Mouse (Mus musculus) adrenal gland, adult (tissue): ENCODE results near the gene Glycam1.
"Not testable (repeated sequence)": the region's sequence is repeated elsewhere in the genome, so short reads cannot be mapped to it uniquely, and the experiment has no call there.

Experiments used
- DNase-seq, 2 experiments: peaks; one replicate each; pipeline ENCODE4 v3.0.0; 2022 to 2023; ENCODE audit warnings: low spot score in 1 of 2; ENCODE audit not compliant: inconsistent age in 2 of 2

Gene Glycam1

DNA sequence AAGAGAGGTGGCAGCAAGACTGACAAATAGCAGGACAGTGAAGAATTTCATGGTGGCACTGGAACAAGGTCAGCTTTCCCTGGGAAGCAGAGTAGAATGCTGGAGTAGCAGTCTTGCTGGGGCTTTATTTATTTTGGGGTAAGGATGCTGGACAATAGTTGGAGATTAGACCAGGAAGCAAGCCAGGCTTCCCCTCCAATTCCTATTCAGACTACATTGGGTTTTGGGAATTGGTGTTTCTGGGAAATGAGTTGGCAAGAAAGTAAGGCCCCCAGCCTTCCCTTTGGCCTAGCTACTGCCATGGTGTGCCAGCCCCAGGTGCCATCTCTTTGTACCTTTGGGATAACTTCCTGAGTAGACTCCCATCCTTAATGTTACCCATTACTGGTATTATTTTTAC lies at the start of gene Glycam1:
Gene Glycam1 (minus strand): TSS at position 101 of the 400 bp plus-strand sequence.
- DNase-seq: no peak

DNA sequence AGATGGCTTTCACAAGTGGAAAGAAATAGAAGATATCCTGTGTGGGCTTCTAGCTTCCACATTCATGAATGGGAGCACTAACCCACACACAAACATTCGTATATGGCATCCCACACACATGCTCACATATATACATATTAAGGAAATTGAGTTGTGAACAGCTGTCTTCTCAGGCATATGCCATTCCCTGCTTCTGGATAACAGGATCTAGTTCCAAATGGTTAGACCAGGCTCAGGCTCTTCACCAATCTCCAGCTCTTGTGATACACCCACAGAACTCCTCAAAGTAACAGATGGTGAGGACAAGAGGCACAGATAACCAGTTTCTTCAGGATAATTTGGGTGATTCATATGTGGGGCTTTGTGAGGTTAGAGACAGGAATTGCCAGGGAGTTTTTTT lies 39.6 kb upstream of the Glycam1 start:
- no peak for DNase-seq

DNA sequence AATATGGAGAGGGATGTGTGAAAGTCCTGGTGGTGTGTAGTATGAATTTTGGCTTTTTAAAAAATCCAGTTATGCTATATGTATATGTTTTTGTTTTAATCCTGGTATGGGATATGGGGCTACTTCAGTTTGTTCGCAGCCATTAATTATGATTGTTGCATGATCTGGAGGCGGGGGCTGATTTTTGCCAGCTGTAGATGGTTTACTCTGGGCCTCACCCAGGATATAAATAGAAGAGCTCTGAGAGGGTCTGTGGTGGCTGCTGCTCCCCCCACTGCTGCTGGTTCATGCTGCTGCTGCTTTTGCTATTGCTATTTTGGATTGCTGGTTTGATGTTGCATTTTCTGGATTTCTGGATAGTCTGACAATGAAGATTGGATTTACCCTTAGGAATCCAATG lies 25.9 kb upstream of the Glycam1 start:
- no peak for DNase-seq

DNA sequence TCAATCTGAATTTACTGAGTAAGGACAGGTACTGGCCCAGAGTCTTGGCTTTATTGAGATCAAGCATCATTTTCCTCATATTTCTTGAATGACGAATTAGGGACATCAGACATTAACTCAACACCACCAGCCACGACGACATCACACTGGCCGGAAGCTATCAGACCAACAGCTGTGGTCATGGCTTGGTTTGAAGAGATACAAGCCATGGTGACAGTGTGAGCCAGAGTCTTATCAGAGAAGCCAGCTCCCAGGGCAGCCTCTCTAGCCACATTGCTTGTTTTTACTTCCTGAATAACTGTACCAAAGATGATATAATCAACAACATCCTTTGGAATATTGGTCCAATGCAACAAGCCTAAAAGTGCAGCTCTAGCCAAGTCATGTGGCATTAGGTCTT lies 22.9 kb upstream of the Glycam1 start:
- DNase-seq: not testable (repeated sequence)

GRCm38 (mm10) chr15:103585876-103586275 lies 21.0 kb upstream of the Glycam1 start:
- DNase-seq: no peak

DNA sequence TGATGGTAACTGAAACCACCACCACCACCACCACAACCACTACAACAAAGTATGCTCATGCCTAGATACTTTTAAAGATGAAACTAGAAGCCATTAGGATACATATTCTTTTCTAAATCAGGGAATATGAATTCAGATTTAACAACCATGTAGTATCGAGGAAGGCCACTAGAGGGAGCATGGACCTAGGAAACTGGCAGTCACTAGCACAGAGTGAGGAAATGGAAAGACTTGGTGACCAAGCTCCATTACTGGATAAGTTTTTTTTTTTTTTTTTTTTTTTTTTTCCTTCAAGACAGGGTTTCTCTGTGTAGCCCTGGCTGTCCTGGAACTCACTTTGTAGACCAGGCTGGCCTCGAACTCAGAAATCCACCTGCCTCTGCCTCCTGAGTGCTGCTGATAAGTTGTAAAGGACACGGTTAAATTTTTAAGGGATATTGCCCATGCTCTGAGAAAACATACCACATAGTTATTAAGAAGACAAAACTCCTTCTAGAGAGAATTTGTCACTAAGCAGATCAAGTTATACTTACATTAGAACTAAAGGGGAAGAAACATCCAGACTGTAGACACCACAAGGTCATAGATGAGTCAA lies 12.7 kb downstream of the Glycam1 start:
- peak in 1 of 2 experiments; percentile 85 for DNase-seq

- no peak for DNase-seq
Observed at GRCm38 (mm10) chr15:103551053-103551452, 13.8 kb downstream of the Glycam1 start.

DNA sequence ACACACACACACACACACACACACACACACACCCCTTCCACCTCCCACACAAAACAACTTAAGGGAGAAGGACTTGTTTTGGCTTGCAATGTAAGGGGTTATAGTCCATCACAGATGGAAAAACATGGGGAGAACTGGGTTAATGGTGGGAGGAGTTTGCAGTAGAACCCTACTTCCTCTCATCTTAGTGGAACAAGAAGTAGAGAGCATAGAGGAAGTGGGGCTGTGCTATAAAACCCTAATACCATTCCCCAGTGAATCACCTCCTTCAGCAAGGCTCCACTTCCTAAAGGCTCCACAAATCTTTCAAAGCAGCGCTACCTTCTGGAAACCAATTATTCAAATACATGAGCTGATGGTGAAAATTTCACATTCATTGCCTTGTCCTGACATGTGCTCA lies 15.4 kb downstream of the Glycam1 start:
- no peak for DNase-seq

DNA sequence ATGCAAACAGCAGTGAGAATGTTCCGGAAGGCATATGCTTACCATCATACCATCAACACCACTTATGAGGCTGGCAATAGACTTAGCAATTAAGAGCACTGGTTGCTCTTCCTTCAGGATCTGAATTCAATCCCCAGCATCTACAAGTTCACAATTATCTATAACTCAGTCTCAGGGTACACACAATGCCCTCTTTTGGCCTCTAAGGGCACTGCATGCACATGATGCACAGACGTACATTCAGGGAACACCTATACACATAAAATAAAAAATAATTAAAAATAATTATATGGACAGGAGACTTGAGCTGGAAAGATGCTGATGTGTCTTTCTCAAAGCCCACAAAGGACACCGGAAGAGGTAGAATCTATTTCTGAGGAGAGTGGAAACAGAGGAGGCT lies 16.9 kb downstream of the Glycam1 start:
- DNase-seq: no peak

- DNase-seq: no peak
Observed at GRCm38 (mm10) chr15:103542526-103542925, 22.4 kb downstream of the Glycam1 start.

DNA sequence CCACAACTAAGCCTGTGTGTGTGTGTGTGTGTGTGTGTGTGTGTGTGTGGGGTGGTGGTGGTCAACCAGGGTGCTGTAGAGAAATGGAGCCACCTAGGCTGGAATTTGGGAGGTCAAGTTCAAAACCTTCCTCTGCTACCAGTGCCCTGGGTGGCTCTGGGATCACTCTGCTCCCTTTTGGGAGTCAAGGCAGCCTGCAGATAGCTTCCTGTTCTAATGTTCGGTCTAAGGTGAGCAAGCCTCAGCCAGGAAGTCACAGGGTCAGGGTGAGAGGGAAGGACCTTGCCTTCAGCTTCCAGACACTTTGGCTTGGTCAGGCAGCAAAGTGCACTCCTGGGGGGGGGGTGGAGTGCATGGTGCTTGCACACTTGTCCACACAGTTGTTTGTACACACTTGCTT lies 24.2 kb downstream of the Glycam1 start:
- DNase-seq: no peak

DNA sequence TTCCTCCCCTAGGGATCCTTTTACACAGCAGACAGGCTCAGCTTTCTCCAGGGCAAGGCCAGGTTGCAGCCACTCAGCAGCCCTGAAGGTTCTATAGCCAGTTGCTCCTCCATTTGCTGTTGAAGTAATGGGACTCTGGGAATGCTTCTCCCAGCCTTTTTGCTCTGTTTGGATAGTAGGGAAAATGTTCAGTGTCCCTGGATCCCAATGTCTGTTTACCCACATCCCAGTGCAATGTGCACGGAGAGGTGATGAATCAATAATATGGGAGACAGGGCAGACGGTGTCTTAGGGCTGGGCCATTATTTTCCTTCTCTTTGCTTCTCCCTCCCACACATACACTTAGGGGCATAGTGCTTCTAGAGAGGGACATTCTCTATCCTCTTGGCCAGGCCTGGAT lies 25.6 kb downstream of the Glycam1 start:
- DNase-seq: no peak

DNA sequence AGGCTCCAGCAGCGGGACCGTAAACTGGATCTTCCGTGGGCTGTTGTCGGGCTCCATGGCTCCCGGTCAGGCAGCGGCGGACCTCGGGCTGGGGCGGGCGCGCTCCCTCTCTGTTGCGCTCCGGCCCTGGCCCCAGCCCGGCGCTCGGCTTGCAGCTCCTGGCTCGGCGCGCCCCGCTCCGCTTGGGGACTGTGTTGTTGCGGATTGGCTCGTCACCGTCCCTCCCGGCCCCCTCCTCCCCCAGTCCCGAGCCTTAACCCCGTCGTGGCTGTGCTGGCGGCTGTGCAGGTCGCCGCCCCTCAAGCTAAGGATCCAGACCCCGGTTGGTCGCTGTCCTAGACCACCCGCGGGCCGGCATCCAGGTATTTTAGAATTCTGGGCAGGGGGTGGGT lies 27.1 kb downstream of the Glycam1 start, which contains the start of gene Ppp1r1a:
Gene Ppp1r1a (minus strand): TSS at position 182 of the 392 bp plus-strand sequence.
- DNase-seq: peak in 1 of 2 experiments; percentile 65

- no peak for DNase-seq
Observed at GRCm38 (mm10) chr15:103537011-103537821, 27.7 kb downstream of the Glycam1 start.

- no peak for DNase-seq
Observed at GRCm38 (mm10) chr15:103536456-103536855, 28.4 kb downstream of the Glycam1 start.

DNA sequence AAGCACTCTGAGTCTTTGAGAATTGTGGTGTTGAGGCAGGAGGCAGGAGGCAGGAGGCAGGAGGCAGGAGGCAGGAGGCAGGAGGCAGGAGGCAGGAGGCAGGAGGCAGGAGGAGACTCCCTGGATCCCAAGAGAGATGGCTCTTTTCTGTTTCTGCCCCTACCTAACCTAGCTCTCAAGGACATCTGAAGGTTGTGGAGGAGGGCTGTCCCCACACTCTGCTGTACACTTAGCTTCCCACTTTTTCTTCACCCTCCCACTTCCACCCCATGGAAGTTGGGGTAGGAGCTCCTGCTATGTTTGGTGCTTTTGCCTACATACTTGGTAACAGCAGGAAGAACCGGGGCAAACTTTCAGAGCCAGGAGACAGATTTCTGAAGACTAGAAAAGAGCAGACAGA lies 29.1 kb downstream of the Glycam1 start:
- no peak for DNase-seq

GRCm38 (mm10) chr15:103535030-103535429 lies 29.9 kb downstream of the Glycam1 start:
- no peak for DNase-seq

DNA sequence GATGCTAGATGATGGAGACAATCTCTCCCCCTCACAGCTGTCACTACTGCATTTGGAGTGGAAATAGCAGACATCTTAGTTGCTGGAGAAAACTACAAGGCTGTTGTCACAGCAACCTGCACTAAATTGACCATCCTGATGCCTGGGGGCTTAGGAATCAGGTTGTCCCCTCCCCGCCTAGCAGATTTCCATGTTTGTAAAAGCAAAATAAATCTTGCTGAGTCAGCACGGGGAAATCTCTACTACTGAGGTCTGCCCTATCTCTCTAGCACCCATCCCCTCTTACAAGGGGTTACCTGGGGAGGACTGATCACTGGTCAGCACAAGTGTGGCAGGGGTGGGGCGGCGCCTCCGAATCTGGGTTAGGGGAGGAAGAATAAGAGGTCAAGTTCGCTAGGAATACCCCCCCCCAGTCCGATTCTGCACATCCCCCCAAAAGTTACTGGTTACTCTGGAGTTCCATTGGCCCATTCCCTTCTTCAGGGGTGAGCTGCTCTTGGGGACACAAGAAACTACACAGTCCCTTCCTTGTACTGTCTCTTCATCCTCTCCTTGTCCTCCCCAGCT lies 30.7 kb downstream of the Glycam1 start:
- no peak for DNase-seq

DNA sequence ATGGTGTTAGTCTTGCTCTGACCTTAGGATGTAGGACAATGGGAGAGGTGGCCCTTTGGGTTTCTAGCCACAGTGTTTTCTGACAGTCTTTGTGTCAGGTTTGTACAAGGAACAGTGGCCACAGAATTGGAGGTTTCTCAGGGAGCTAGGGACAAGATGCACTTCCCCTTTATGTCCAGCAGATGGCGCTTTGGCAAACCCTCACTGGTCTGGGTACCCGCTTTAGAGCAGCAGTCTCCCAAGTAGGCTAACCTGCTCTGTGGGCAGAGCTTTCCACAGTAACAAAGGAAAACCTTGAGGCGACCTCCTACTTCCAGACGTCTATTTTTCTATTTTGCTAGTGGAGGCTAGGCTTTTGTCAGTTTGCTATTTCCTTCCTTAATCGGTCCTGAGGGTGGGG lies 34.5 kb downstream of the Glycam1 start:
- DNase-seq: peak; percentile 41 to 81

GRCm38 (mm10) chr15:103523156-103523555 lies 41.7 kb downstream of the Glycam1 start:
- no peak for DNase-seq

DNA sequence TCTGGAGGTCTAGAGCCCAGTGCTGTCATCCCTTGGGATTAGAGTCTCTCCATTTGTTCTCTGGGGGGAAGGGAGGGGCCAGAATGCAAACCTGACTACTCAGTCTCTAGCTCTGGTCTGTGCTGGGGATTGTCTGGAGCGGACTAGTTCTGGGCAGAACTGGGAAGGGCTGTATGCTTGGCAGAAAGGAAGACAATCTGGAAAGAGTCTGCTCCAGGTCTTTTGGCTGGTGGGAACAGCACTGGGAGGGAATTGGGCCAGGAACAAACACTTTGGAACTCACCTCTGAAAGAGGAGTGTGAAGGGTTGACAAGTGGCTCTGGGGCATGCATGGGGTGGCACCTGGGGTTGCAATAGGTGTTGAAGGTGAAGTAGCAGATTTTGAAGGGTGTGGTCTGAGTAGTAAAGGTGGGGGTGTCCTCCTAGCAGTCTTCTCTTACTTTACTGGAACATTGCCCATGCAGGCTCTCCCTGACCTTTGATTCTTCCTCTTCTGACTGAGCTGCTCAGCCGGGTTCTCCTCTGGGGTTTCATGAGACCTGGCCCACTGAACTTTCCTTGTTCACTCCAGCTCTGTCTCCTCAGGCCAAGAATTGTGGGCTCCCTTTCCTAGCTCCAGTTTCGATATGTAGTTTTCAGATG lies 42.3 kb downstream of the Glycam1 start:
- DNase-seq: peak in 1 of 2 experiments; percentile 41
